Mouse (Mus musculus) heart, adult 2 months (tissue): ENCODE data around the gene Fbln5. TPM values are rescaled to one million over a fixed set of nuclear protein-coding genes. Genes with fewer than 3 reads are reported as not detected.

ENCODE experiments used
- DNase-seq, 2 experiments: peaks; one replicate each; pipeline ENCODE4 v3.0.0; 2021
- H3K27ac ChIP-seq: fragments of 200-600 bp; 2 replicates; pipeline ENCODE4 v1.8.1; 2022
- H3K27me3 ChIP-seq: fragments of 200-500 bp; 2 replicates; pipeline ENCODE4 v1.6.1; 2012; ENCODE audit warnings: mild to moderate bottlenecking, low read length, inconsistent platforms, mixed read lengths; ENCODE audit not compliant: control insufficient read depth, insufficient read depth
- H3K36me3 ChIP-seq: fragments of 200-500 bp; 2 replicates; pipeline ENCODE4 v1.6.1; 2012; ENCODE audit warnings: low read length, inconsistent platforms; ENCODE audit not compliant: control insufficient read depth, insufficient read depth
- H3K4me1 ChIP-seq: fragments of 200-500 bp; 2 replicates; pipeline ENCODE4 v1.6.1; 2011; ENCODE audit warnings: low read length; ENCODE audit not compliant: control insufficient read depth, insufficient read depth
- H3K4me3 ChIP-seq: fragments of 200-600 bp; 2 replicates; pipeline ENCODE4 v1.8.1; 2022
- H3K79me2 ChIP-seq: fragments of 200-500 bp; replicated peaks from 2 replicates; pipeline ENCODE4 v1.6.1; 2012; ENCODE audit warnings: mild to moderate bottlenecking, inconsistent platforms, low read length, moderate library complexity, mixed read lengths; ENCODE audit not compliant: control insufficient read depth, insufficient read depth
- H3K9ac ChIP-seq: fragments of 200-500 bp; 2 replicates; pipeline ENCODE4 v1.6.1; 2012; ENCODE audit warnings: low read depth, mild to moderate bottlenecking, control low read depth, inconsistent platforms, low read length, mixed read lengths
- CTCF ChIP-seq: fragments of 200-600 bp; IDR thresholded peaks from 2 replicates; pipeline ENCODE4 v1.8.1; 2022; ENCODE audit warnings: antibody characterized with exemption, mild to moderate bottlenecking, moderate library complexity
- EP300 ChIP-seq: fragments of 200-500 bp; IDR thresholded peaks from 2 replicates; pipeline ENCODE4 v1.6.1; 2011; ENCODE audit warnings: low read depth, low read length, control low read depth; ENCODE audit not compliant: insufficient read depth
- POLR2A ChIP-seq: fragments of 200-500 bp; IDR thresholded peaks from 2 replicates; pipeline ENCODE4 v1.6.1; 2011; ENCODE audit warnings: mild to moderate bottlenecking, low read depth, low read length, control low read depth; ENCODE audit not compliant: insufficient read depth
- WGBS: fragments of 180-500 bp; shearing (Covaris S2); methylation state at CpG from one replicate; pipeline ENCODE4 v1.1.7; 2018; 5-methylcytosine and 5-hydroxymethylcytosine counted together
- intact Hi-C: fragments of 180-260 bp; cut with DNase I; formaldehyde crosslinking; loops from one replicate; pipeline ENCODE4 v1.15.1; 2025
- polyA plus RNA-seq: library from polyadenylated mRNA; depleted of rRNA; stranded (reverse); fragments of >200 nt; gene quantifications from 2 replicates; pipeline ENCODE4 v1.2.3, GENCODE M21; 2012
- total RNA-seq, 2 experiments: library from RNA; stranded (reverse); gene quantifications; 2 replicates each; pipeline ENCODE4 v1.2.3; 2021

Fbln5 gene
- total and polyA plus RNA-seq, 3 experiments: 23.4 to 40.4 (median 26.9) TPM

DNA sequence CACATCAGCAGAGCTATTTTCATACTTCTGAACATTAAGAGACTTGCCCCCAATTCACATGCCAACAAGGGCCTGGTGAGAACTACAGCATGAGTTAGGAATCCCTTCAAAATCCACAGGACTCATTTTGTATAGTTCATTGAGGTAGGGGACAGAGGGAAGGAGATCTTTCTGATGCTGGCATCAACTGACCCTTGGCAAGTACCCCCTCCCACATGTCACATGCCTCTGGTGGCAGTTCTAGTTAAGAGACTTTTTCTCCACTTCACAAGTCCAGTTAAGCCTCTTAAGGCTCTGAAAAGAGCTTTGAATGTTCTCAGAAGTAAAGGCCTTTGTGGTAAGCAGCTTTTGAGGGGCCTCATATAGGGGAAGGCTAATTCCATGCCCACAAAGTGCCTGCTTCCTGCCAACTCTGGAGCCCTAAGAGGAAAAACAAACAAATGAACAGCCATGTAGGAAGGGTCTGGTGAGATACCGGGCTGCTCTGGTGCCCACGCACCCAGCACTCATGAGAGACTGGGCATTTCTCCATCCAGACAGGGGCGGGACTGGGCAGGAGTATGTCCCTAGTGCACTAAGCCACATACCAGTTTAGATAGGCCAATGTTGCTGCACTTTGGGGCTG, 52.5 kb downstream of the Fbln5 start:
- peak in 1 of 2 experiments; percentile 26 for DNase-seq
- Histone ChIP-seq H3K9ac (no peak overlapping the region), H3K79me2 (no peaks in the 10 kb centered on the region), H3K4me1 (peaks cover 11% of the 10 kb centered on the region), H3K27ac (0 out of 2 replicates have a peak overlapping the region, but pooled peaks have one; percentile 53), H3K36me3 (no peaks in the 10 kb centered on the region; the same call in 1 of the 2 replicates), H3K4me3 (no peak overlapping the region), H3K27me3 (no peaks in the 10 kb centered on the region)
- 62% methylated on average over 3 of the region's 3 CpGs for whole genome bisulfite sequencing
- intact Hi-C loops: no loop called here
- TF ChIP-seq POLR2A (no peak), EP300 (no peak)

DNA sequence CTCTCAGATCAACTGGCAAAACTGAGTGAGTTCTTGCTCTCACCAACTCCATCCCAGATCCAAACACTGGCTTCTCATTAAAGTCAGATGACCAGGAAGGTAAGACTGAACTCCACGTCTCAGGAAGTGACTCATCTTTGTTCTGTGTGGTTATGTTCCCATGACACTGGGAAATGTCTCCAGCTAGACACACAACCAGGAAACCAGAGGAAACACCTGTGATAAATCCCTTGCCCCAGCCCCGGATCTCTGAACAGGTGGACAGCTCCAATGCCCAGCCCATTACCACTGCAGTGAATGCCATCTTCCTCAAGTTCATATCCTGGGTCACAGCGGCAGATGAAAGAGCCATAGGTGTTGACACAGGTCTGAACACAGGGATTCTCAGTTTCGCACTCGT, 54.0 kb downstream of the Fbln5 start:
- Histone ChIP-seq H3K4me3 (no peak overlapping the region), H3K27me3 (no peaks in the 10 kb centered on the region), H3K79me2 (no peaks in the 10 kb centered on the region), H3K27ac (no peak overlapping the region), H3K36me3 (no peaks in the 10 kb centered on the region; the same call in 1 of the 2 replicates), H3K4me1 (peaks cover 11% of the 10 kb centered on the region), H3K9ac (no peak overlapping the region)
- WGBS: 59% methylated on average over 5 of the region's 5 CpGs
- intact Hi-C loops: no loop called here
- no peak for DNase-seq
- TF ChIP-seq POLR2A (no peak), CTCF (no peak), EP300 (no peak)

DNA sequence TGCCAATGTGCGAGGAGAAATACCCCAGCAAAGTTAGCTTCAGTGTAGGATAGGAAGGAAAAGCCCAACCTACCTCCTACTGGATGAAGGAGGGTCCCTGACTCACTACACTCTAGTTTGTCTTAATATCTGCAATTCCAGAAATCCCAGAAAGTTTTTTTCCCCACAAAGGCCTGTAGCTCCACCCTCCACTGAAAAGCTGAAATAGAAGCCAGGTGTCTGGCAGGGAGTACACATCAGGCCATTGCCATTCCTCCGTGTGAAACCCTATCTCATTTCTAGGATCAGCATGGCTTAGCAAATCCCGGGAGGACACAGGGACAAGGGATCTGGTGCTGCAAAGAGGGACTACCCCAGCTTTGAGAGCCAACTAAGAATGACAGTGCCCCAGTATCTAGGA, 55.8 kb downstream of the Fbln5 start:
- peaks cover 11% of the 10 kb centered on the region for H3K4me1 ChIP-seq
- no peak for TF ChIP-seq EP300
- TF ChIP-seq CTCF: no peak
- no peak for TF ChIP-seq POLR2A
- H3K27ac ChIP-seq: no peak overlapping the region
- no peak for DNase-seq
- 47% methylated on average over 3 of the region's 3 CpGs for WGBS
- no peaks in the 10 kb centered on the region for H3K27me3 ChIP-seq
- no peak overlapping the region for H3K4me3 ChIP-seq
- H3K36me3 ChIP-seq: no peaks in the 10 kb centered on the region; the same call in 1 of the 2 replicates
- H3K9ac ChIP-seq: no peak overlapping the region
- intact Hi-C loops: no loop called here
- no peaks in the 10 kb centered on the region for H3K79me2 ChIP-seq

DNA sequence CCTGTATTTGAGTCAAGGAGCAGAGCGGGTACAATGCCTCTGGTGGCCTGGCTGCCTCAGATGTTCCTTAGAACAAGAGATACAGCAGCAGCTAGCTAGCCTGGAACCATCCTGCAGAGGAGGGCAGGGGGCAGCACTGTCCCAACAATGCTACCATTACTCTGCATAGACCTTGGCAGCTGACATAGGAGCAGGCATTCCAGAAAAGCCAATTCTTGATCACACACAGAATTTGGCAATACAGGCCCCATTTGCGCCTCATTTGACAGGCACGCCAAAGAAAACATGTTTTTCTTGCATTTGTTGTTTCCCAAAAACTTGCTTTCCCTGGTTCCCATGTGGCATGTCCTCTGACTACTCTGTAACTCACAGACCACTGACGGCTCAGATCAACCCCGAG, 56.8 kb downstream of the Fbln5 start:
- Histone ChIP-seq H3K27me3 (no peaks in the 10 kb centered on the region), H3K79me2 (no peaks in the 10 kb centered on the region), H3K27ac (no peak overlapping the region), H3K4me3 (no peak overlapping the region), H3K36me3 (no peaks in the 10 kb centered on the region; the same call in 1 of the 2 replicates), H3K9ac (no peak overlapping the region), H3K4me1 (peaks cover 6% of the 10 kb centered on the region)
- no peak for TF ChIP-seq EP300
- TF ChIP-seq CTCF: peak; percentile 55
- DNase-seq: peak; percentile 42 to 49
- intact Hi-C loops: no loop called here
- 79% methylated on average over 5 of the region's 5 CpGs for WGBS

DNA sequence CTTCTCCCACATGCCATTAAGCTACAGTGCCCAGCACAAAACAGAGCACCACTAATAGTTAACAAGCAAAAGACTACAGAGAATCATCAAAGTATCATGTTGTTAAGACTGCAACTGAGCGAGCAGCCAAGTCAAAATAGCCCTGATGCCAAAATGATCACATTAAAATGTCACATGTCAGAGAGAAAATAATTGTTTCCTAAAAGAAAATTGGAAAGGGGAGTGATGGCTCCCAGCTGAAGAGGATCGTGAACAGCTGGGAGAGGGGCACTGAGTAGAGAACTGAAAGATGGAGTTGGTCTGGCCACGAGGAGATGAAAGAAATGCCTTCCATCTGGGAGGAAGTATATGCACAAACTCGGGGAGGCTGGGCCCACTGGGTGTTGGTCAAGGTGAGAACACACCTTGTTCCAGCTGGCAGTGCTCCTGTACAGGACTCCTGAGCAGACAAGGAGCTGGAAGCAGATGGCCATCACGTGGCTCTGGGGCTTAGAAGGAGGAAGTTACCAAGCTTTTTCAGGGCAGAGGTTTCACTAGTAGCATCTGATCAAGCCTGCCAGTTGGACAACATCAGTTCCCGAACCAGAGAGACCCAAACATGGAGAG, 59.3 kb downstream of the Fbln5 start:
- H3K79me2 ChIP-seq: no peaks in the 10 kb centered on the region
- H3K36me3 ChIP-seq: no peaks in the 10 kb centered on the region
- WGBS: 60% methylated on average over 6 of the region's 6 CpGs
- no peak overlapping the region for H3K9ac ChIP-seq
- no peaks in the 10 kb centered on the region for H3K4me1 ChIP-seq
- no peak for DNase-seq
- H3K4me3 ChIP-seq: no peak overlapping the region
- intact Hi-C loops: no loop called here
- H3K27ac ChIP-seq: no peak overlapping the region
- no peaks in the 10 kb centered on the region for H3K27me3 ChIP-seq
- TF ChIP-seq EP300 (no peak), POLR2A (no peak), CTCF (no peak)

DNA sequence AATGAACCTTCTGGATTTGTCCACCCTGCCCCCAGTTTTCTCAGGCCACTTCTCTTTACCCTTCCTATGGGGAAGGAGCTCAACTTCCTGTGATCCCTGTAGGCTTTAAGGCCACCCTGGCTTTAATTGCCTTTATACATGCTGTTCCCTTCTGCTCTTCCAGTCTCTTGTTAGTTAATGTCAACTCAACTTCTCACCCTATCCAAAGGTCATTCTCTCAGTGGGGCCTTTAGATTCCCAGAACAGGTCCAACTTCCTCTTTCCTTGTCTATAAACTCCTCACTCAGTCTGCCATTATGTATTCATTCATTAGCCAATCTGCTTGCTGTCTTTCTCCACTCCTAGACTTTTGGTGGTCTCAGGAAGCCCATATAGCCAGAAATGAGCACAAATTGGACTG, 60.2 kb downstream of the Fbln5 start:
- intact Hi-C loops: no loop called here
- TF ChIP-seq CTCF: no peak
- no peak for TF ChIP-seq EP300
- TF ChIP-seq POLR2A: no peak
- Histone ChIP-seq H3K9ac (no peak overlapping the region), H3K27me3 (no peaks in the 10 kb centered on the region), H3K4me1 (no peaks in the 10 kb centered on the region), H3K27ac (no peak overlapping the region), H3K4me3 (no peak overlapping the region), H3K79me2 (no peaks in the 10 kb centered on the region), H3K36me3 (no peaks in the 10 kb centered on the region)
- no peak for DNase-seq
